Mouse (Mus musculus): Measurements from ENCODE around the gene Asb13.

Asb13 gene

DNA sequence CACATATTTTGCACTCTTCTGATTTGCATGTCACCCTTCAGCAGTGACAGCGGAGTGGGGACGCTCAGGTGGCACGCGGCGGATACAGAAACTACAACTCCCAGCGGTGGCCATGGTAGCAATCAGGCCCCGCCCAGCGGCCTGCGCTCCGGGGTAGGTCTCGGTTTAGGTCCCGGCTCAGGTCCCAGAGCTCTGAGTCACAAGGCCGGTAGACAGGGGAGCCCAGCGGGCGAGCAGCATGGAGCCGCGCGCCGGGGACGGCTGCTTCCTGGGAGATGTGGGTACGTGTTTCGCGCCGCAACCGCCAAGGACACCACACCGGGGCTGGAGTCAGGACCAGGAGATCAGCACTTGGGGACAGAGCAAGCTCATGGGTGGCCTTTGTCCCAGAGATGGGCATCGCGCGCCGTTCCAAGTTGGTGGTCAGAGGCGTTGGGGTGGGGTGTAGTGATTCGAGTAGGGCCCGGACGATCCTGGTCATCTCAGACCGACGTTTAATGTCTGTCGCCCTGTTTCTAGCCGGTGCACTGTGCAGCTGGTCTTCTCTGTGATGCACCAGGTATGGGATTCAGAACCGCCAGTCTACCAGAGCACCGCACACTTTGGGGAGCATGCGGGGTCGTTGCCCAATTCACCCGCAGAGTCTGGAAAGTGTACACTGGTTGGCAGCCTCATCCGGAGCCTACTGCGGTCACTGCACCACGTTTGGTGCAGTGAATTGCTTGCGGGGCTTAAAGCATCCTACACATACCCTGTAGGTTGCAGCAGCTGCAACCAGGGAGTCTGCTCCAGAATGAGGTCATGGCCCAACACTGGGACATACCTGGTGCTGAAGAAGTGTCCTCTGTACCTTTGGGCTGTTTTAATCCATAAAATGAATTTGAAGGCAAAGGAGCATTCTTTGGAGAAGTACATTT lies at the start of gene Asb13:
Gene Asb13, plus strand, starts transcription at position 138 of the 917 bp plus-strand sequence.
- peak; percentile 88 for DNase-seq

DNA sequence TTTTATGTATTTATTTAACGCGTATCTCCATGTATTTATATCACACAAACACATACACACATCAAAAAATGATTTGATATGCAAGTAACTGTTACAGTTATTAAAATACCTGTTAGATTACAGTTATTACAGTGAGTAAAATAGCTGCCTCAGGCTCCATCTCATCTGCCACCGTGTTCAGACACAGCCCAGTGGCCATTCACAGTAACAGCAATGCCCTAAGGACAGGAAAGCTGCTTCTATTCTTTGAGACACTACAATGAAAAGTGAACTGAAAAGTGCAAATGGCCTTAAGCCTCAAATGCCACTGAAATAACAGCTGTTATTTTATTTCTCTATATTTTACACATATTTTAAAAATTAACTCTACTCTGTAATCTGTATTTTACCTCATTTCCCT lies 43.0 kb upstream of the Asb13 start:
- no peak for DNase-seq

DNA sequence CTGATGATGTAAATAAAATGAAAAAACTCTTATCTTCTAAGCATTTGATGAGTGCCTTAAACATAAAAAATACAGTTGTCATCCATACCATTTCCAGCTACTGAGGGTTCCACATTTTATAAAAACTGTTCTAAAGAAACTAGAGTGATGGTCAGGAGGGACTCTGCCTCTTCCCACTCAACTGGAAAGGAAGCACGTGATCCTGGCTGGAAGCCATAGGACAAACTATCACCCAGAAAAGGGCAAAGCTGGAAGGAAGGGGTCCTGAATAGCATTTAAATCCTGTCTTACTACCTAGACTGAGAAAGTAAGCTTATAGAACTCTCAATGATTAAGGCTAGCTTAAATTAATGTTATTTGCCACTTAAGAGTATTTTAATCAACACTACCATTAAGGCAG lies 39.5 kb upstream of the Asb13 start:
- DNase-seq: peak; percentile 74

DNA sequence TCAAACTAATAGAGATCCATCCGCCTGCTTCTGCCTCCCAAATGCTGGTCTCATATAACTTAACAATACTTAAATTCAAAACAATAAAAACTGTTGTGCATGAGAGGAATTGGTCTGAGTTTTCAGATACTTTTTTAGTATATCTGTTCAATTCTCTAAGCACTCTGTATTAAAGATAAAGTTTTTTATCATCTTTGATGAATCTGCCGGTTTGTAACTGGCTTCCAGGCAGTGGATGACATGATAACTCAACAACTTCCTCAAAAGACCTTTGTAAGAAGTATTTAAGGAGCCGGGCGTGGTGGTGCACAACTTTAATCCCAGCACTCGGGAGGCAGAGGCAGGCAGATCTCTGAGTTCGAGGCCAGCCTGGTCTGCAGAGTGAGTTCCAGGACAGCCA lies 37.6 kb upstream of the Asb13 start:
- DNase-seq: no peak

DNA sequence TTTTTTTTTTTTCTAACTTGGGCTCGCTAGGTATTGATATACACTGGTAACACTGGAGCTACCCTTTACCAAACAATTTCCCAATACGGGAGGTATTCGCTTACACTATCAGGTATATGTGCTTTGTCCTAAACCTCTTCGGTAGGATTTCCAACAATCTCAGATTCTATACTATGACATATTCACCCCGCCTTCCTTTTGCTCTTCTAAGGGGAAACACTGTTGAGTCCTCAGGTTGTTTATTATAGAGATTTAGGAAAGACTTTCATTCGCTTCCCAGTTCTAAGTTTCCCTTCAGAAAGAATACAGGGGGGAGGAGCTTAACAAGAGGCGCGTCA lies 24.1 kb upstream of the Asb13 start:
- no peak for DNase-seq

DNA sequence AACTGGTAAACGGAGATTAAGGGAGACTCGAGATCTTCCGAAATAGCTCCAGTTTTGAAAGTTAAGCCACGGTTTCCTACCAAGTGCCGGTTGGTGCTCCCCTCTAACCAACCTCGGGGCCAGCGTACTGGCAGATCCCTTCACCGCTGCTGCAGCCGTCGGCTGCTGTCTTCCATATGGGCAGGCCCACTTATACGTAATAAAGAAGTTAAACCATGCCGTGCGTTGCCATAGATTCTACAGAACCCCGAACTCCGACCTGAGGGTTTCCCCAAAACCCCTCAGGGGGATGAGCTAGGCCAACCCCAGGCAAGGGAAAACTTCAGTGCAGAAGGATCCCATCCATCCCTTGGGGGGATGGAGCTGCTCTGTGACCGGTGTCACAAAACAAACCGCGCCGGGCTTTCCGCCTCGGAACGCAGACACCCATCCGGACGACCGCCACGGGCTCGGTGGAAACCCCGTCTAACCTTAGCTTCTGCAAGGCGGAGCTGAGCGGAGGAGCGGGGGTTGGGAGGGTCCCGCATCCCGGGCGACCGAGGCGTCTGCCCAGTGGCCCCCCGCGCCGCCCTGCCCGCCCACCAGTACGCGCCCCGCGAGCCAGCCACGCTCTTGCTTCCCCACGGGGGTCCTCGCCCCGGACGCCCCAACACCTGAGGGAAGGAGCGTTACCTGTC lies 23.6 kb upstream of the Asb13 start:
- DNase-seq: peak; percentile 58

DNA sequence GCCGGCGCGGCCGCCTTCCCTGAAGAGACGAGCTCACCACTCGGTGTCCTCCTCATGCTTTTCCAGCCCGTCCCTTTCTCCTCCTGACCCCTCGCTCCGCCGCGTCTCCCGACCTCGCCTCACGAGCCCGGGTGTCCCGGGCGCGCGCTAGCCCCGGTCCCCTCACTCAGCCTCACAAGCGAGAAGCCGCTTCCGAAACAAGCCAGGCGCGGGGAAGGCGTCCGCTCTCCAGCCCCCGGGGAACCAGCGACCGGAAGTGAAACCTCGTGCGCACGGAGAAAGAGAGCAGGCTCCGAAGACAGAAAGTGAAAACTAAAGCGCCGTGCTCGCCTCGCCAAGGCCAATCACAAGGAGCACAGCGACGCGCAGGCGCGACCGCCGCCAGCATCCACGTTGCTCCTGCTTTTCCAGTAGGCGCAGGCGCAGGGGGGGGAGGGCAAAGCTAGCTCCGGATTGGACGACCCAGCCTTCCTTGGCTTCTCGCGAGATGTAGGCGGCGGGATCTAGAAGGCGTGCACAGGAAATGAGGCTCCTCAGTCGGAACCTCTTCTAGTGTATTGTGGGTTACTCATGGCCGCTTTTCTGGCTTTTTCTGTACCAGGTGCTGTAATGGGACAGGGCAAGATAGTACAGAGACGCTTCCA lies 22.9 kb upstream of the Asb13 start, which contains the start of gene Fam208b:
Gene Fam208b, minus strand, starts transcription at position 314 of the 644 bp plus-strand sequence.
- DNase-seq: peak; percentile 99

DNA sequence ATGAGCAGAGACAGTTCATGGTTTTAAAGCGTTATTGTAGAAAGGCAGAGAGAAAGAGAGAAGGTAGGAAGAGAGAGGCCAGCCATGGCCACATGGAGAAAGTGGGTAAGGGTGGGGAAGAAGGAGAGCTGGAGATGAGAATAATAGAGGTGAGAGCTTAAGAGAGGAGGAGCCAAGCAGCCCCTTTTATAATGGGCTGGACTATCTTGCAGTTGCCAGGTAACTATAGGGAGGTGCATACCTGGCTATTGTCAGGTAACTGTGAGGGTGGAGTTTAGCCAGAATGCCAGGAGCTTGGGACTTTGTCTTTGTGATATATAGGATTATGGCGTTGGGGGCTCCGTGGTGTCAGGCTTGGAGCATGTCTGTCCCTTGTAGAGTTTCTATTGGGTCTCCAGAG lies 6.7 kb upstream of the Asb13 start:
- DNase-seq: no peak

DNA sequence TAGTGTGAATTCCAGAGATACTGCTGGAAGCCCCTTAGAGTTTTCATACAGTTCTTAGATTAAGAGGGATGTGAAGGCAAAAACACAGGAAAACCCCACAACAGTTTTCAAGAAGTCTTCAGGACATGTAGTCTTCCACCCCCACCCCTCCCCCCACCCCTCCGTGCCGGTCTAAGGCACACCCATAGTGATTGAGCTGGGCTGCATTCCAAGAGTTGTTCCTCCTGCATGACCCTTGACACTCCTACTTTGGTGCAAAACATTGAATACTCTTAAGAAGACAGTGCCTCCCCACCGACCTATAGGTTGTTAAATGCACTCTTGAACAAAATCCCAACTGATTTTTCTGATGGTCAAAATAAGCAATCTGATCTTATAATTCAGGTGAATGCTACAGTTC lies 5.7 kb upstream of the Asb13 start:
- peak; percentile 29 for DNase-seq

DNA sequence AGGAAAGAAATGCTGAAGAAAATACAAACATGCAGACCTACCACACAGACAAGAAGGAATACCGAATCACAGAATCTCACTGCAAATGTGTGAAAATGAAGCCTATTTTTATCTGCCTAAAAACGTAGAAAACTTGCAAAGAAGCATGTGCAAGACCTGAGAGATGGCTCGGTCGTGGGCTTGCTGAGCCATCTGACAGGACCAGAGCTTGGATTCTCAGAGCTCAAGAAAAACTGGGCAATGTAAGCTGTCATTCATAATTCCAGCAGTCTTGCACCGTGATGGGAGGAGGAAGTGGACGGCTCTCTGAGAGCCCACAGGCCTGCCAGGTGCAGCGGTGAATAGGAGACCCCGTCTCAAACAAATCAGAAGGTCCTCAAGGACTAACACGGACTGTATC lies 1.3 kb upstream of the Asb13 start:
- no peak for DNase-seq

DNA sequence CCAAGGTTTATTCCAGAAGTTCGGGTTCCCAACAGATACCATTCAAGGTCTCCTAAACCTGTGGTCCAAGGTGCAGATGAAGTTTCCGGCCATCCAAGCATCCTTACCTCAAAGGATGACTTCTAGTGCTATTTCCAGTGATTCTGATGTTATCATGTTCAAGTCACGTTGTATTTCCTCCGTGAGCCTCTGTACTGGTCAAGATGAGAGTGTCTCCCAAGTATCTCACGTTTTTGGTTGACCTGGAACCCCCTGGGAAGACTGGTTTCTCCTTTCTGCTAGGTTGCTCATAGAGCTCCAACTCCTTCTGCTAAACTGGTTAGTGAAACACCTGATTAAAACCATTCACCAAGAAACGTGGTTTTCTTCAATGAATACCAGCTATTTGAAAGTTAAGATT lies 701 bp upstream of the Asb13 start:
- no peak for DNase-seq

DNA sequence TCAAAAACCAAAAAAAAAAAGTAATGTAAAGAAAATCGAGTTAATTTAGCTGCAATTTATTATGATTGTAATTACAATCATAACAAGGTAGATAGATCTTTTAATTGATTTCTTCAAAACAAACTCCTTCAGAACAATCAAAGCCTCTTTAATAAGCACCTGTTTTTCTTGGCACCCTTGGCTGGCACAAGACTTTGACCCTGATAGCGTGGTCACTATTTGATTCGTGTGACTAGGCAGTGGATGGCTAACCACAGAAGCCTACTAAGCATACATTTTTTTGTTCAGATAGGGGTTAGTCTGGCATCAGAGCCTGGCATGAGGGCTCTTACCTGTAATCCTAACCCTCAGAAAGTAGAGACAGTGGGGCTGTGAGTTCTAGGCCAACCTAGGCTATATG lies 1.2 kb downstream of the Asb13 start:
- DNase-seq: peak; percentile 15

DNA sequence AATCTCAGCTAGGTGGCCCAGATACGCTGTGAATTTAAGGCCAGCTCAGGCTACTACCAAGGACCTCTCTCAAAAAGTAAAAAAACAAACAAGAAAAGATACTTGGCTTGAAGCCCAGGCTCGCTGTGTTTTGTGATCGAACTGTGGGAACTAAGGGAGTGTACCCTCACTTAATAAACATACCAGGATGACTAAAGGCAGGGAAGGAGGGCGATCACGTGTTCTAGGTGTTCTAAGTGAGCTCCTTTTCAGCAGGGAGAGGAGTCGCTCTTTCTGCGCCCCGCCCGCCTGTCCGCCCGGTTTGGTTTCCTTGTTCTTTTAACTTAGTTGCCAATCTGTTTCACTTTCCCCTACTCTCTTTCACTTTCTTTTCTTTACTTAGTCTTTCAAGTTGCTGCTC lies 3.0 kb downstream of the Asb13 start:
- peak; percentile 25 for DNase-seq

DNA sequence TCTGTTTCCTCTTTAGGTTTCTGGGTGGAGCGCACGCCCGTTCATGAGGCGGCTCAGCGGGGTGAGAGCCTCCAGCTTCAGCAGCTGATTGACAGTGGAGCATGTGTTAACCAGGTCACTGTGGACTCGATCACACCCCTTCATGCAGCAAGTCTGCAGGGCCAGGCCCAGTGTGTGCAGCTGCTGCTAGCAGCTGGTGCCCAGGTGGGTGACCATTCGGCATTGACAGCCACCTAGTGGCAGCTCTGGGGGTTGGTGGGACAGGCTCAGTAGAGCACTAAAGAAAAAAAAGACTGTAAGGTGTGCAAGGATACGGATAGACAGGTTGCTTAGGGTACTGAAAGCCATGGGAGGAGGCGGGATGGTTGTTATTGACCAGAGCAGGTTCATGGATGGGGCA lies 8.2 kb downstream of the Asb13 start:
- peak; percentile 61 for DNase-seq

DNA sequence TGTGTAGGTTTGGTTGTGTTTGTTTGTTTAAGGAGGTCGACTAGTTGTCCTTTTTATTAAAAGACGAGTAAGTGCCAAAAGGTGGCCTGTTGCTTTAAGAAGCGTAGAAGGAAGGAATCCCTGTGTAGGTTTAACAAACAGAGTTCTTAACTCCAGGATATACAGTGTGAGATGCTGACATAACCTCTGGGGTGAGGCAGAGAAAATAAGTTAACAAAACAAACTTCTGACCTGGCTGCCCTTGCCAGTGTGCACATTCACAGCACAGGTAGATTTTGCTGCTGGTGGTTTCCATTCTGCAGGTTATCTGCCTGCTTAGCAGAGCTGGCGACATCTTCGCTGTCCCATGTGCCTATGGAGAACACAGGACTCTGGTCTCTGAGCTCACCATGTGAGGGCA lies 8.7 kb downstream of the Asb13 start:
- no peak for DNase-seq

DNA sequence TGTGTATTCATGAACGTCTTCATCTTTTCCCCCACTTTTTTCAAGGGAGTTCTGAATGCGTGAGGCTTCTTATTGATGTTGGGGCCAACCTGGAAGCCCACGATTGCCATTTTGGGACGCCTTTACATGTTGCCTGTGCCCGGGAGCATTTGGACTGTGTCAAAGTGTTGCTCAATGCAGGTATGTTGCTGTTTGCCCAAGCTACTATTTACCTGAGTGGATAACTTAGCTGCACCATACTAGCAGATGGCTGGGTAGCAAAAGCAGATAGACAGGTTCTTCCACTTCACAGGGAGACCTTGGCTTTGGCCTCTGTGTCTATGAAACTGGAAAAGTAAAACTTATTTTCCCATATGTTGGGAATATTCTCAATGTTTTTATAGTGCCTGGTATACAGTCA lies 11.0 kb downstream of the Asb13 start:
- DNase-seq: no peak

DNA sequence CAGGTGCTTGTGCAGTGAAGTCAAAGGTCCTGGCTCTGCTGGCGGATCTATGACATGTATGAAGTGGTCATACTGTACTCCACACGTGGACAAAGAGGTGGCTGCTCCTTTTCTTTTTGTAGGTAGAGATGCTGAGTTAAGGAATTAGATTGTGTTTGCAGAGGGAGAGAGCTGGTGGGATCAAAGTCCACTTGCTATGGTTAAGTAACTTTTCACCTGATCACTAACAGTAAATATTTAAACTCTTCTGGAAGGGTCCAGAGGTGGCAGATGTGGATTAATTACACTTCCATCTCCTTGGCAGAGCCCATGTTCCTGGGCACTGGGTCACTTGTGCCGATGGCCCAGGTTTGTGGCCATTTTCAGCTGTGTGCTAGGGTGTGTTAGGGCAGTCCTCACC lies 12.1 kb downstream of the Asb13 start:
- peak; percentile 21 for DNase-seq

DNA sequence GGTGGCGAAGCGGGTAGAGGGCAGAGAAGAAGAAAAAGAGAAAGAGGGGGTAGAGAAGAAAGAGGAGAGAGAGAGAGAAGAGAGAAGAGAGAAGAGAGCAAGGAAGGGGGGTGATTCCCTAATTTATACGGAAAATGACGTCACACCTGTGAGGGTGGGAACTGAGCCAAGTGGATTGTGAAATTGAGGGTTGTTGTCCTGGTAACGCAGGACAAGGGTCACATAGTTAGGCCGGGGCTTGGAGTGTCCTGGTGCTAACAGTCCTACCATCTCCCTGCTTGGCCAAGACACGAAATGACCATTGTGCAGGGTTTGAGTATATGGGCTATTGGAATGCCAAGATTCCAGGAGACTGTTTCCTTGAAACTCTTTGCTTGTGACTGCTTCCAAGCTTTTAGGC lies 12.7 kb downstream of the Asb13 start:
- peak; percentile 41 for DNase-seq

DNA sequence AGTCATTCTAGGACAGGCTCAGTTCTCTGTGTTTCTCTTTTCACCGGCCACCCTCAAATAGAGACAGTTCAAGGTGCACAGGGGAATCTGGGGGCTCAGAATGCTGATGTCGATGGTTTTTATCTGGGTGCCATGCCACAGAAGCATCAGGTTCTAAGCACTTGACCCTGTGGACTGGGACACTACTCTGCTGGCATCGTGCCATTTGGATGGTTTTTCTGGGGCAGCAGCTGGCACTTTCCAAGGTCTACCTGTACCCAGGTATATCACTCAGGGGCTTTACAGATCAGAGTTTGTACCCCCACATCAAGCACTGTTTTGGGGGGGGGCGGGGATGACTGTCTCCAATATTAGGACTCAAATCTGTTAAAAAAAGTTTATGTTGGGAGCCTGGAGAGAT lies 16.7 kb downstream of the Asb13 start:
- peak; percentile 41 for DNase-seq

DNA sequence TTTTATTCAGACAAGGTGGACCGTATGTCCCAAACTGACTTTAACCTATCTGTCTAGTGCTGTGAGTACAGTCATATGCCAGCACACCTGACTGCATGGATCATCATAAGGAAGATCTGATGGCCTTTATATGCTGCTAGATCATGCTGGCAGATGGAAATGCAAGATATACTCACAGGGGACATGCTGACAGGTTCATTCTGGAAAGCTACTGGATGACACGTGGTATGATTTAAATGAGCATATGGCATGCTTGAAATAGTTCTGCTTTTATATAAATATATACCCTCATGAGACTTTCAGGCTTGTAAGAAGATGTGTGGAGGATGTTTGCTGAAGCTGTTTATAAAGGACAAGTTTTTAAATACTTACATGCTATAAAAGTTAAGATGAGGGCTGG lies 20.6 kb downstream of the Asb13 start:
- no peak for DNase-seq

DNA sequence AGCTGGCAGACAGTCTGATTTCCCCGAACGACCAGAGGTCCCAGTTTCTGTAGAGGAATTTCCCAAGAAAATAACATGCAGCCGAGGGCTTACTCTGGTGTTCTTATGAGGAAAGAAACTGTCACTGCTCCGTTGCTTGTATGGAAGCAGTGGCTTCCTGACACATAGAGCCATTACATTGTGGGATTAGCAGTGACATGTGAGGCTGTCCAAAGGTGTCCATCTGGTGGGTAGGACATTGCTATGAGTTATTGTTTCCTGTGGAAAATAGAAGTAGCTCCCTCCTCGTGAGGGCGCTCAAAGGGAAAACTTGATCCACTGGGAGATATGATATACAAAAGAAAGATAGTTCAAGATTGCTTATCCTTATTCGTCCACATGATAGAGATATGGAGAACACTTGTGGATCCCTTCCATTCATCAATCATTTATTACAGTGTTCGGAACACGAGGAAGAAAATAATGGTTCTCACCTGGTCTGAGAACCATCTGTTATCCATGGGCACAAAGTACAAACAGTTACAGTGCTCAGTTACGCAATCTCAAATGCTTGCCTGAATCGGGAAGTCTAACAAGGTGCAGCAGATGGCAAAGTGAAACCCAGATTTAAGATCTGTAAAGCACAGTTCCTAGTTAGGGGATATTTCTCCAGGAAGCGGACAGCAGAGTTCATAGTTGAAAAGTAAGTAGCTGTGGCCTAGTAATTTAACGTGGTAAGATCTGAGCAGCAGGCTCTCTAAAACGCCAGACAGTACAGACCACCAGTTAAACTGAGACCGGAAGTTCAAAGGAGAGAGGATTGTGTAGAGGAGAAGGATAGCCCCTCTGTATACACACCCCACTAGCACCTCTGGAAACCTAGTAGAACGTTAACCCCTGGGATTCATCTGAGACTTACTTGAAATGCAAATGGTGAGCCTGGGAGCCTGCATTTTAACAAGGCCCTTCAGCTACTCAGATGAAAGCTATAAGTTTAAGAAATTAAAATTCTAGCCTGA lies 25.6 kb downstream of the Asb13 start:
- DNase-seq: no peak

DNA sequence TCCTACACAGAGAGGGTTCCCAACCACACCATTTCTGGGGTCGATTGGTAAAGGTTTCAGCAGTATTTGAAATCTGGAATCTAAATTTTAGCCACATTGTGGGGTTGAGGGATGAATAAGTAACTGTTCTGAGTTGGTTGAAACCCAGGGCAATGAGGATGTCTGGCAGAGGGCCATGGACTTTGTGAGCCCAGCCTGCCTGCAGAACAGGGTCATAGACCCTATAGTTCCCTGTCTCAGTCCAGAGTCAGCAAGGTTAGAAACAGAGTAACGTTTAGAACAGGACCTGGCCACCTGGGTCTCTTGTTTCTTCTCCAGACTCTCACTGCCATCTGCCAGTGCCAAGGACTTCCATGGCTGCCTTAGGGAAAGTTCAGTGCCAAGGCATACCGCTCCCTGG lies 30.4 kb downstream of the Asb13 start:
- DNase-seq: peak; percentile 72

DNA sequence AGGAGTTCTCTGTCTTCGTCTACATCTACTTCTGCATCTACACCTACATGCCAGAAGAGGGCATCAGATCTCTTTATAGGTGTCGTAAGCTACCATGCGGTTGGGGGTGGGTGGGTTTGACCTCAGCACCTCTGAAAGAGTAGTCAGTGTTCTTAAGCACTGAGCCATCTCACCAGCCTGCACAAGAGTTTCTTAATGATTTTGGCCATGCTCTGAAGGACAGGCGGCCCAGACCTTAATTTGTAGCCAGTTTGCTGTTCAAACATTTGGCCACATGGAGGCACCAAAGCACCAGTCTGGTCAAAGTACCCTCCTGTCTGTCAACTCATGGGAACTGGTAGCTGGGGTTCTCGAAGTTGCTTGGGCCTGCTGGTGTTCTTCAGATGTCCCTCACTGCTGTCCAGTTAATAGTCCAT lies 31.5 kb downstream of the Asb13 start:
- DNase-seq: peak; percentile 84

Data from kidney, postnatal 10 days (tissue).